In the genomic region with DNA sequence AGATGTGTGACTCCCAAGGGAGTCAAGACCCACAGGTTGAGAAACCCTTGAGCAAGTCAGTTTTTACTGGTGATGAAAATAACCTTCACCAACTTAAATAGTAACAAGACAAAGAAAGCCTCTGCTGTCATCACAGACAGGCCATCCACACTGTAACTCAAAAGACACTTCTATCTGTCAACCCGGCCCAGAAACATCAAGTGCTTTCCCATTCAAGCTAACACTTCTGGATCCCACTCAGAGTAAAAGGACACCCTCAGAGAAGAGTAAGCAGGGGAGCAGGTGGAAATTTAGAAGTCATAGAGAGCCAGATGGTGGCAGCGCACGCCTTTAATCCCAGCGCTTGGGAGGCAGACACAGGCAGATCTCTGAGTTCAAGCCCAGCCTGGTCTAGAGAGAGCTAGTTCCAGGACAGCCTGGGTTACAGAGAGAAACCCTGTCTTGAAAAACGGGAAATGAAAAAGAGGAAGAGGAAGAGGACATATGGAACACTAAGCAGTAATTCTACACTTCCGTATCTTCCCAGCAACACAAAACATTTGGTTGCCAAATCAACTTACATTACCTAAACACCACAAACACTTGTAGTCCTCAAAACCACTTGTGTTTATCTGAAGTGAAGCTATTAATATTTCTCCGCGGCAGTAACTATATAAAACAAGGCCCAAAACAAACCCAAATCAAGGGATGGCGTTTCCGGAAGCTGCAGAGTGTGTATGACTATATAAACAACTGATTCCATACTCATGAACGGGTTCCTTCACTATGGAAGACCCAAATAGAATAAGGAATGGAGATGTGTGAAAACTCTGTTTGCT, we compare ENCODE assay signal across 17 mouse cellular contexts.
DNase-seq lines count a peak whose midpoint lies in the region; ATAC-seq lines count a peak whose summit lies in the region.
"Had no signal": no experiment of that assay in that cellular context is flagged by ENCODE, and none has a peak within 500 bp of the region (broad histone marks: within the 10 kb centered on the region; RNA-seq: fewer than 3 reads in every experiment).

No protein-coding gene starts in this region.

- peaks cover 9% of the 10 kb centered on the region; the same call in 1 of the 2 replicates for H3K4me1 ChIP-seq in heart, embryonic 10.5 days
- H3K4me1 ChIP-seq in heart, embryonic 11.5 days (ENCODE audit: control insufficient read depth, insufficient read depth, low read length), result no peaks in the 10 kb centered on the region
- peaks cover 11% of the 10 kb centered on the region for H3K4me1 ChIP-seq in heart, embryonic 16.5 days (ENCODE audit: control insufficient read depth, insufficient read depth, low read length)
- H3K4me1 ChIP-seq in forebrain, embryonic 15.5 days, result no peaks in the 10 kb centered on the region; the same call in 1 of the 2 replicates
- H3K4me1 ChIP-seq: hindbrain, embryonic 12.5 days; limb, embryonic 15.5 days; megakaryocyte, embryonic 14.5 days had no signal

- ATAC-seq in heart, embryonic 11.5 days (replicated peaks; ENCODE audit: insufficient number of reproducible peaks, low FRiP score, low TSS enrichment), result no peak
- ATAC-seq in heart, embryonic 16.5 days (replicated peaks; ENCODE audit: extremely low read depth, insufficient read depth, low FRiP score), result peak; percentile 69
- no peak for ATAC-seq in forebrain, embryonic 15.5 days (replicated peaks)
- ATAC-seq: intestine, embryonic 16.5 days; midbrain, embryonic 16.5 days had no signal

- no peak overlapping the region for H3K4me2 ChIP-seq in heart, embryonic 11.5 days
- H3K4me2 ChIP-seq in heart, embryonic 16.5 days (ENCODE audit: low read depth, low read length), result no peak overlapping the region
- no peak overlapping the region for H3K4me2 ChIP-seq in forebrain, embryonic 15.5 days (replicated peaks)
- H3K4me2 ChIP-seq: hindbrain, embryonic 12.5 days; limb, embryonic 15.5 days had no signal

- H3K9ac ChIP-seq in heart, embryonic 11.5 days (ENCODE audit: low read depth, low read length), result no peak overlapping the region
- H3K9ac ChIP-seq in heart, embryonic 16.5 days (ENCODE audit: low read length), result no peak overlapping the region
- no peak overlapping the region for H3K9ac ChIP-seq in forebrain, embryonic 15.5 days (replicated peaks)
- H3K9ac ChIP-seq: hindbrain, embryonic 12.5 days; limb, embryonic 15.5 days had no signal

- peak; percentile 84 for DNase-seq in heart, embryonic 10.5 days (ENCODE audit: low spot score)
- DNase-seq in lung, postnatal 25 days (ENCODE audit: low spot score), result peak; percentile 8
- DNase-seq in lung, postnatal 14 days, result no peak
- peak; percentile 57 for DNase-seq in splenic B cell, adult 2 months (ENCODE audit: low read depth, low spot score)
- DNase-seq in right cerebral cortex, postnatal 14 days, result no peak
- DNase-seq: adrenal gland, adult 8-10 months; cerebellum, adult 8-10 months had no signal

- WGBS in heart, embryonic 10.5 days, result 70% methylated on average over 11 of the region's 11 CpGs
- WGBS in heart, embryonic 11.5 days (ENCODE audit: insufficient replicate concordance), result 68% methylated on average over 11 of the region's 11 CpGs
- 43% methylated on average over 11 of the region's 11 CpGs for WGBS in heart, embryonic 16.5 days
- WGBS in forebrain, embryonic 15.5 days, result 91% methylated on average over 11 of the region's 11 CpGs

- H3K27ac ChIP-seq in heart, embryonic 10.5 days, result no peak overlapping the region
- no peak overlapping the region for H3K27ac ChIP-seq in heart, embryonic 11.5 days (ENCODE audit: low read depth, low read length)
- 0 out of 2 replicates have a peak overlapping the region, but pooled peaks have one; percentile 22 for H3K27ac ChIP-seq in heart, embryonic 16.5 days (ENCODE audit: low read length)
- no peak overlapping the region for H3K27ac ChIP-seq in forebrain, embryonic 15.5 days (replicated peaks)
- H3K27ac ChIP-seq: hindbrain, embryonic 12.5 days; kidney, postnatal 0 days; limb, embryonic 15.5 days had no signal

- no peaks in the 10 kb centered on the region for H3K36me3 ChIP-seq in heart, embryonic 10.5 days
- no peaks in the 10 kb centered on the region for H3K36me3 ChIP-seq in heart, embryonic 11.5 days (ENCODE audit: control insufficient read depth, insufficient read depth, low read length)
- H3K36me3 ChIP-seq in heart, embryonic 16.5 days (ENCODE audit: control insufficient read depth, insufficient read depth), result no peaks in the 10 kb centered on the region
- H3K36me3 ChIP-seq in splenic B cell, adult 2 months (ENCODE audit: control insufficient read depth, insufficient read depth, low read length, poor library complexity, severe bottlenecking), result 0 out of 2 replicates have a peak, but pooled peaks cover 2% of the 10 kb centered on the region
- no peaks in the 10 kb centered on the region for H3K36me3 ChIP-seq in forebrain, embryonic 15.5 days
- H3K36me3 ChIP-seq: hindbrain, embryonic 12.5 days; limb, embryonic 15.5 days had no signal

- H3K27me3 ChIP-seq in heart, embryonic 10.5 days (ENCODE audit: insufficient read depth, poor library complexity, severe bottlenecking), result peaks cover 4% of the 10 kb centered on the region; the same call in 1 of the 2 replicates
- no peaks in the 10 kb centered on the region for H3K27me3 ChIP-seq in heart, embryonic 11.5 days (ENCODE audit: control insufficient read depth, insufficient read depth, low read length)
- H3K27me3 ChIP-seq in heart, embryonic 16.5 days (ENCODE audit: control insufficient read depth, insufficient read depth, low read length), result peaks cover 8% of the 10 kb centered on the region
- H3K27me3 ChIP-seq in splenic B cell, adult 2 months (ENCODE audit: control insufficient read depth, insufficient read depth, low read length, poor library complexity, severe bottlenecking), result no peaks in the 10 kb centered on the region
- no peaks in the 10 kb centered on the region for H3K27me3 ChIP-seq in forebrain, embryonic 15.5 days
- H3K27me3 ChIP-seq: hindbrain, embryonic 12.5 days; limb, embryonic 15.5 days; megakaryocyte, embryonic 14.5 days had no signal

- no peaks in the 10 kb centered on the region for H3K9me3 ChIP-seq in heart, embryonic 10.5 days
- H3K9me3 ChIP-seq in heart, embryonic 11.5 days (replicated peaks; ENCODE audit: control insufficient read depth, low read length), result no peaks in the 10 kb centered on the region
- 0 out of 2 replicates have a peak, but pooled peaks cover 2% of the 10 kb centered on the region for H3K9me3 ChIP-seq in heart, embryonic 16.5 days (replicated peaks; ENCODE audit: control insufficient read depth, low read length)
- H3K9me3 ChIP-seq in forebrain, embryonic 15.5 days, result no peaks in the 10 kb centered on the region
- H3K9me3 ChIP-seq: G1E; hindbrain, embryonic 12.5 days; limb, embryonic 15.5 days had no signal

- H3K4me3 ChIP-seq in heart, embryonic 10.5 days, result no peak overlapping the region
- no peak overlapping the region for H3K4me3 ChIP-seq in heart, embryonic 11.5 days (ENCODE audit: low read depth, low read length)
- no peak overlapping the region for H3K4me3 ChIP-seq in heart, embryonic 16.5 days (ENCODE audit: low read length)
- no peak overlapping the region for H3K4me3 ChIP-seq in forebrain, embryonic 15.5 days
- H3K4me3 ChIP-seq: hindbrain, embryonic 12.5 days; limb, embryonic 15.5 days had no signal

Comparison
In these comparisons a context has a peak if more than half of its experiments do, and no peak if none do; other contexts are left out.
1. DNase-seq: peak in heart, embryonic 10.5 days (single experiment), lung, postnatal 25 days (single experiment) and splenic B cell, adult 2 months (single experiment); none in lung, postnatal 14 days (single experiment) and right cerebral cortex, postnatal 14 days (single experiment).